Mouse (Mus musculus) liver, embryonic 14.5 days (tissue): ENCODE results near the gene H2al1m.
A peak's percentile ranks its signal among the peaks of the same experiment; 100 is the strongest.

Experiments
- CTCF ChIP-seq: IDR thresholded peaks from 2 replicates; pipeline ENCODE4 v1.5.1; 2016; ENCODE audit warnings: antibody characterized with exemption, low read depth, control low read depth
- EP300 ChIP-seq: IDR thresholded peaks from 2 replicates; pipeline ENCODE4 v1.6.1; 2016; ENCODE audit warnings: antibody characterized with exemption, low read depth

GRCm38 (mm10) chrX:9272460-9273361 is 10.9 kb upstream of the H2al1m start, which contains the start of gene Xk:
- TF ChIP-seq CTCF (peak; percentile 12; the same call in 1 of the 2 replicates), EP300 (no peak)
